Mouse (Mus musculus) urinary bladder, postnatal 14 days (tissue): ENCODE measurements around the gene Cbl.
A peak's percentile ranks its signal among the peaks of the same experiment; 100 is the strongest.

Experiments used
- DNase-seq: peaks from one replicate; pipeline ENCODE4 v3.0.0; 2021; ENCODE audit warnings: low spot score

Gene Cbl

GRCm38 (mm10) chr9:44239447-44239846 is 5.6 kb upstream of the Cbl start:
- DNase-seq: peak; percentile 53

GRCm38 (mm10) chr9:44238501-44239190 is 4.8 kb upstream of the Cbl start:
- DNase-seq: no peak

GRCm38 (mm10) chr9:44237128-44237527 is 3.3 kb upstream of the Cbl start:
- DNase-seq: no peak

- no peak for DNase-seq
These were observed 2.8 kb upstream of the Cbl start for GRCm38 (mm10) chr9:44236601-44237000.

GRCm38 (mm10) chr9:44234479-44235427 is 904 bp upstream of the Cbl start:
- peak; percentile 64 for DNase-seq

- DNase-seq: peak; percentile 36
These were observed 638 bp downstream of the Cbl start for GRCm38 (mm10) chr9:44233021-44233801.

- no peak for DNase-seq
These were observed 2.2 kb downstream of the Cbl start for GRCm38 (mm10) chr9:44231609-44232008.

- DNase-seq: no peak
These were observed 7.9 kb downstream of the Cbl start for GRCm38 (mm10) chr9:44225993-44226392.

GRCm38 (mm10) chr9:44213538-44213937 is 20.3 kb downstream of the Cbl start:
- no peak for DNase-seq

- no peak for DNase-seq
These were observed 21.4 kb downstream of the Cbl start for GRCm38 (mm10) chr9:44212406-44212805.

- no peak for DNase-seq
These were observed 24.4 kb downstream of the Cbl start for GRCm38 (mm10) chr9:44209416-44209815.

- DNase-seq: no peak
These were observed 26.0 kb downstream of the Cbl start for GRCm38 (mm10) chr9:44207840-44208239.

- DNase-seq: no peak
These were observed 33.4 kb downstream of the Cbl start for GRCm38 (mm10) chr9:44200458-44200857.

GRCm38 (mm10) chr9:44199580-44199979 is 34.3 kb downstream of the Cbl start:
- peak; percentile 67 for DNase-seq

GRCm38 (mm10) chr9:44199166-44199565 is 34.7 kb downstream of the Cbl start:
- no peak for DNase-seq

- DNase-seq: no peak
These were observed 37.5 kb downstream of the Cbl start for GRCm38 (mm10) chr9:44196354-44196753.

- no peak for DNase-seq
These were observed 39.8 kb downstream of the Cbl start for GRCm38 (mm10) chr9:44194000-44194399.

- DNase-seq: no peak
These were observed 41.1 kb downstream of the Cbl start for GRCm38 (mm10) chr9:44192794-44193193.

GRCm38 (mm10) chr9:44192312-44192711 is 41.5 kb downstream of the Cbl start:
- DNase-seq: no peak

- no peak for DNase-seq
These were observed 42.7 kb downstream of the Cbl start for GRCm38 (mm10) chr9:44191166-44191565.

- no peak for DNase-seq
These were observed 45.6 kb downstream of the Cbl start for GRCm38 (mm10) chr9:44188223-44188622.

- DNase-seq: peak; percentile 57
These were observed 51.6 kb downstream of the Cbl start for GRCm38 (mm10) chr9:44182260-44182659.
